Mouse (Mus musculus) stomach, embryonic 15.5 days (tissue): ENCODE results near the gene Ddx5. TPM values are rescaled to one million over a fixed set of nuclear protein-coding genes. Genes with fewer than 3 reads are reported as not detected.

Source experiments
- ATAC-seq: fragments of 200-750 bp; cut with Nextera tagmentation; 2 replicates; pipeline ENCODE4 v1.8.0; 2017; ENCODE audit warnings: low read depth, moderate number of reproducible peaks, moderate TSS enrichment; ENCODE audit not compliant: insufficient read depth, low FRiP score
- H3K27ac ChIP-seq: fragments of 300-500 bp; sonication (generic); 2 replicates; pipeline ENCODE4 v1.5.1; 2015; ENCODE audit warnings: mild to moderate bottlenecking, inconsistent platforms
- H3K27me3 ChIP-seq: fragments of 300-500 bp; sonication (generic); replicated peaks from 2 replicates; pipeline ENCODE4 v1.6.1; 2015; ENCODE audit warnings: inconsistent platforms
- H3K36me3 ChIP-seq: fragments of 300-500 bp; sonication (generic); 2 replicates; pipeline ENCODE4 v1.6.1; 2015; ENCODE audit warnings: inconsistent platforms
- H3K4me1 ChIP-seq: fragments of 300-500 bp; sonication (generic); 2 replicates; pipeline ENCODE4 v1.6.1; 2015; ENCODE audit warnings: inconsistent platforms
- H3K4me2 ChIP-seq: fragments of 300-500 bp; sonication (generic); 2 replicates; pipeline ENCODE4 v1.6.1; 2015; ENCODE audit warnings: mild to moderate bottlenecking, inconsistent platforms
- H3K4me3 ChIP-seq: fragments of 300-500 bp; sonication (generic); replicated peaks from 2 replicates; pipeline ENCODE4 v1.5.1; 2015; ENCODE audit warnings: inconsistent platforms
- H3K9ac ChIP-seq: fragments of 300-500 bp; sonication (generic); 2 replicates; pipeline ENCODE4 v1.6.1; 2015; ENCODE audit warnings: inconsistent platforms
- H3K9me3 ChIP-seq: fragments of 300-500 bp; sonication (generic); 2 replicates; pipeline ENCODE4 v1.6.1; 2016; ENCODE audit warnings: inconsistent platforms
- WGBS: fragments of 180-500 bp; shearing (Covaris S2); methylation state at CpG from one replicate; pipeline ENCODE4 v1.1.7; 2015; 5-methylcytosine and 5-hydroxymethylcytosine counted together
- polyA plus RNA-seq: library from polyadenylated mRNA; unstranded; fragments of >200 nt; fragmentation: Nextera tagmentation; extraction: Ambion mirVana; gene quantifications from 2 replicates; pipeline ENCODE4 v1.2.1, GENCODE M21; 2015

The Ddx5 gene
- 295 and 312 TPM in 2 replicates for polyA plus RNA-seq

DNA sequence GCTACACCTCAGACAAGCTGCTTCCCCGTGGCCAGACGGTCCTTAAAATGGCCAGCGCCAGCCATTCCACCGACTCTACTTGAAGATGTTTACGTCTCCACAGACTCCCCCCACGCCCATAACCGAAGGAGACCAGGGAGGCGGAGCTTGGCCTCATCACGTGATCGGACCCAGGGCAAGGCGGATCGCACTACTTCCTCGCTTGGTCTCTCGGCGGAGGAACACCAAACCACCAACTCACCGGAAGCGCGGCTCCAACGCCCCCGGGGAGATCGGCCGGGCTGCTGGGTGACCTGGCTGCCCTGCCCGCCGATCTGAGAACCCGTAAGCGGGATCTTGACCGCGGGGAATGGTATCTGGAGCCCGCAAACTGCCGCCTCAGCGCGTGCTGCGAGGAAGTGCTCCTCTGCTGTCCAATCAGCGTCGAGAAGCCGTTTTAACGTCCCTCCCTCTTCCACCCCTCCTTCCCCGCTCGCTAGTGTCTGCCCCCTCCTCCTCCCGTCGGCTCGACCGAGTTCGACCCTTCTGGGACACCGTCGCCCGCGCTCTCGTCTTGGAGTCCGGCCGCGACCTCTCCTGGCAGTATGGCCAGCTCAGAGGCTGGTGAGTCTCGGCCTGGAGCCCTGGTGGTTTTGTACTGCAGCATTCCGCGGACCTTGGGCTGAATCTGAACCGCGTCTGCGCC is at the start of gene Ddx5, which contains the start of gene Cep95:
Ddx5 (minus strand) TSS at position 411 of the 685 bp plus-strand sequence.
Cep95 (plus strand) TSS at position 478 of the 685 bp plus-strand sequence.
- peak; percentile 91 for ATAC-seq
- H3K9ac ChIP-seq: peak within 1 kb of the TSS; percentile 95
- WGBS: under 1% methylated on average over 58 of the region's 58 CpGs
- peaks cover 19% of the 10 kb centered on the region for H3K36me3 ChIP-seq
- peak within 1 kb of the TSS; percentile 93 for H3K4me3 ChIP-seq
- no peaks in the 10 kb centered on the region for H3K27me3 ChIP-seq
- no peaks in the 10 kb centered on the region for H3K9me3 ChIP-seq
- H3K27ac ChIP-seq: peak within 1 kb of the TSS; percentile 99
- H3K4me2 ChIP-seq: peak within 1 kb of the TSS; percentile 79
- peaks cover 9% of the 10 kb centered on the region; the same call in 1 of the 2 replicates for H3K4me1 ChIP-seq

DNA sequence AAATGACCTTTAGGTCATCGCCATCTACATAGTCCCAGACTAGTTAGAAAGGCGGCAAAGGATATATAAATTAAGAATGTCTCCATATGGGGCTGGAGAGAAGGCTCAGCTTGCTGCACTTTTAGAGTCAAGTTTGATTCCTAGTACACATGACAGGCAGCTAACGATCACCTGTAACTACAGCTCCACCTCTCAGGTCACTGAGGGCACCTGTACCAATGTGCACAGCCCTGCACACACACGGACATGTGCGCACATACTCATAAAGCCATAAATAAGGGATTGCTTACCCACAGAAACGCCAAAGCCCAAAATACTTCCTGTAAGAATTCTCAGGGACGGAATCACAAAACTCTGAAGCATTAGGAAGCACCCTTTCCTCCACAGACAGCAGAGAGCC is 39.1 kb upstream of the Ddx5 start:
- peaks cover 42% of the 10 kb centered on the region for H3K36me3 ChIP-seq
- H3K9ac ChIP-seq: no peak overlapping the region
- no peaks in the 10 kb centered on the region for H3K4me1 ChIP-seq
- no peaks in the 10 kb centered on the region for H3K9me3 ChIP-seq
- H3K27me3 ChIP-seq: no peaks in the 10 kb centered on the region
- ATAC-seq: no peak
- H3K4me2 ChIP-seq: no peak overlapping the region
- no peak overlapping the region for H3K27ac ChIP-seq
- WGBS: 87% methylated on average over 7 of the region's 7 CpGs
- H3K4me3 ChIP-seq: no peak overlapping the region

- Histone ChIP-seq H3K27ac (no peak overlapping the region), H3K36me3 (peaks cover 30% of the 10 kb centered on the region), H3K4me1 (no peaks in the 10 kb centered on the region), H3K9me3 (no peaks in the 10 kb centered on the region), H3K27me3 (no peaks in the 10 kb centered on the region), H3K9ac (no peak overlapping the region), H3K4me2 (no peak overlapping the region), H3K4me3 (no peak overlapping the region)
- WGBS: 88% methylated on average over 10 of the region's 10 CpGs
- ATAC-seq: no peak
These were observed 35.4 kb upstream of the Ddx5 start for GRCm38 (mm10) chr11:106824403-106824802.

GRCm38 (mm10) chr11:106823741-106824140 is 34.8 kb upstream of the Ddx5 start:
- Histone ChIP-seq H3K27me3 (no peaks in the 10 kb centered on the region), H3K4me3 (no peak overlapping the region), H3K36me3 (peaks cover 28% of the 10 kb centered on the region), H3K4me1 (no peaks in the 10 kb centered on the region), H3K4me2 (no peak overlapping the region), H3K9ac (no peak overlapping the region), H3K27ac (no peak overlapping the region), H3K9me3 (no peaks in the 10 kb centered on the region)
- 88% methylated on average over 8 of the region's 8 CpGs for WGBS
- no peak for ATAC-seq

DNA sequence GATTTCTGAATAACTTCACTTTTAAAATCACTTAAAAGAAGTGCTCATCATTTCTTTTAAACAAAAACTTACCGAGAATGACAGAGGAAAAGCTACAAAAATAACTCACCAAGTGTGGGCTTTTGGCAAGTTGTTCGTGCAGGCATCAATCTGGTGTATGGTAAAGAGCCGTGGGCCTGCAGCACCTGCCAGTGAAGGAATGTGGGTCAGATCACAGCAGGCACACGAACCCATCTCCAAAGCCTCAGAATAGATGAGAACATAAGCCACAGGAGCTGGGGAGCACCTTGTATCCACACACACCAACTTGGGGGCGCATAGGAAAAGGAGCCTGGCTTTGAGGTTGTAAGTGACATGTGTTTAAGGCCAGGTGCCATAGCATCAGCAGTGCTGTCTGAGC is 33.9 kb upstream of the Ddx5 start:
- Histone ChIP-seq H3K27me3 (no peaks in the 10 kb centered on the region), H3K4me1 (no peaks in the 10 kb centered on the region), H3K9ac (no peak overlapping the region), H3K27ac (no peak overlapping the region), H3K4me3 (no peak overlapping the region), H3K9me3 (no peaks in the 10 kb centered on the region), H3K4me2 (no peak overlapping the region), H3K36me3 (peaks cover 25% of the 10 kb centered on the region)
- WGBS: 83% methylated on average over 5 of the region's 5 CpGs
- ATAC-seq: no peak

GRCm38 (mm10) chr11:106822491-106822890 is 33.5 kb upstream of the Ddx5 start:
- Histone ChIP-seq H3K9ac (no peak overlapping the region), H3K4me2 (no peak overlapping the region), H3K4me3 (no peak overlapping the region), H3K27me3 (no peaks in the 10 kb centered on the region), H3K9me3 (no peaks in the 10 kb centered on the region), H3K27ac (no peak overlapping the region), H3K4me1 (no peaks in the 10 kb centered on the region), H3K36me3 (peaks cover 22% of the 10 kb centered on the region)
- 90% methylated on average over 8 of the region's 8 CpGs for WGBS
- no peak for ATAC-seq

DNA sequence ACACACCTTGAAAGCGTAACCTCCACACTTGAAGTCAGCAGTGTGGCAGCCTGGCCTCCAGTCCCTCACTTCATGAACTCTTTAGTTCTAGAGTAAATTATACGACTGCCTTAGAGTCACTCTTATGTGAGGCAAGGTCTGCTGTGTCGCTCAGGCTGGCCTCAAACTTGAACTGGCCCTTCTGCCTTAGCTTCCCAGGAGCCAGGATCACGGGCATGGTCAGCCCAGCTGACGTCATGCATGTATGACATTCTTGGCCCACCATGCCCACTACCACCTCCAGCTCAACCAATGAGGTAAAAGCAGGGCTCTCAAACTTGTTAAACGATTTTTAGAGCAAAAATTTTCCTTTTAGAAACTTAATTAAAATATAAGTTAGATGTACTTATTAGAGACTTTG is 32.4 kb upstream of the Ddx5 start:
- Histone ChIP-seq H3K9ac (no peak overlapping the region), H3K36me3 (peaks cover 27% of the 10 kb centered on the region), H3K9me3 (no peaks in the 10 kb centered on the region), H3K4me2 (no peak overlapping the region), H3K27ac (peak overlapping the region; percentile 11; the same call in 1 of the 2 replicates), H3K27me3 (no peaks in the 10 kb centered on the region), H3K4me3 (no peak overlapping the region), H3K4me1 (no peaks in the 10 kb centered on the region)
- WGBS: 81% methylated on average over 6 of the region's 6 CpGs
- no peak for ATAC-seq

GRCm38 (mm10) chr11:106820972-106821371 is 32.0 kb upstream of the Ddx5 start:
- Histone ChIP-seq H3K9ac (no peak overlapping the region), H3K27me3 (no peaks in the 10 kb centered on the region)

GRCm38 (mm10) chr11:106820252-106820651 is 31.3 kb upstream of the Ddx5 start:
- Histone ChIP-seq H3K4me2 (no peak overlapping the region), H3K4me3 (no peak overlapping the region), H3K4me1 (no peaks in the 10 kb centered on the region), H3K27me3 (no peaks in the 10 kb centered on the region), H3K27ac (no peak overlapping the region), H3K9ac (no peak overlapping the region), H3K9me3 (no peaks in the 10 kb centered on the region), H3K36me3 (peaks cover 36% of the 10 kb centered on the region)
- WGBS: 78% methylated on average over 6 of the region's 6 CpGs
- no peak for ATAC-seq

More at GRCm38 (mm10) chr11:106820972-106821371, 32.0 kb upstream of the Ddx5 start:
- WGBS: 57% methylated on average over 4 of the region's 4 CpGs
- Histone ChIP-seq H3K9me3 (no peaks in the 10 kb centered on the region), H3K27ac (peak overlapping the region; percentile 11; the same call in 1 of the 2 replicates), H3K36me3 (peaks cover 30% of the 10 kb centered on the region), H3K4me1 (no peaks in the 10 kb centered on the region), H3K4me3 (no peak overlapping the region), H3K4me2 (no peak overlapping the region)
- ATAC-seq: peak; percentile 31; the same call in 1 of the 2 replicates

- 85% methylated on average over 9 of the region's 9 CpGs for WGBS
- no peaks in the 10 kb centered on the region for H3K9me3 ChIP-seq
- no peaks in the 10 kb centered on the region for H3K27me3 ChIP-seq
- H3K4me2 ChIP-seq: no peak overlapping the region
- H3K27ac ChIP-seq: no peak overlapping the region
- no peaks in the 10 kb centered on the region for H3K4me1 ChIP-seq
- H3K9ac ChIP-seq: no peak overlapping the region
- no peak for ATAC-seq
- H3K36me3 ChIP-seq: peaks cover 35% of the 10 kb centered on the region
- H3K4me3 ChIP-seq: no peak overlapping the region
These were observed 30.6 kb upstream of the Ddx5 start for GRCm38 (mm10) chr11:106819595-106819994.

GRCm38 (mm10) chr11:106818341-106818740 is 29.4 kb upstream of the Ddx5 start:
- Histone ChIP-seq H3K36me3 (peaks cover 34% of the 10 kb centered on the region), H3K9ac (no peak overlapping the region), H3K9me3 (no peaks in the 10 kb centered on the region), H3K27ac (no peak overlapping the region), H3K4me3 (no peak overlapping the region), H3K27me3 (no peaks in the 10 kb centered on the region), H3K4me2 (no peak overlapping the region), H3K4me1 (no peaks in the 10 kb centered on the region)
- WGBS: 52% methylated on average over 9 of the region's 9 CpGs
- ATAC-seq: no peak

DNA sequence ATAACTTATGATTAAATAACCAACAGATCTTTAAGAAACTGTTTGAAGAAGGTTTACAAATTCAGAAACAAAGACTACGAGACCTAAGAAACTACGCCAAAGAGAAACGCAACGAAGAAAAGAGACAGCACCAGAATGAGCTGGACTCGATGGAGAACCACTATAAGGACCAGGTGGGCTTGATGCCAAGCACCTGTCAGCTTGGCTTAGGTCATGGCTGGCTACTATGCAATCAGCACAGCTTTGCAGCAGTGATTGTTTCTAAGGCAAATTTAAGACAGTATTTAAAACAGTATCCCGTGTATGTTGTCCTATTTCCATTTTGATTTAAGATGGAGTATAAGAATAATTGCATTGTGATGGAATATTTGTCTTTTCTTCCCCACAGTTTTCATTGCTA is 28.8 kb upstream of the Ddx5 start:
- WGBS: 76% methylated on average over 6 of the region's 6 CpGs
- peaks cover 34% of the 10 kb centered on the region for H3K36me3 ChIP-seq
- H3K9me3 ChIP-seq: no peaks in the 10 kb centered on the region
- H3K4me2 ChIP-seq: no peak overlapping the region
- H3K4me3 ChIP-seq: no peak overlapping the region
- no peak overlapping the region for H3K27ac ChIP-seq
- H3K4me1 ChIP-seq: no peaks in the 10 kb centered on the region
- ATAC-seq: no peak
- H3K27me3 ChIP-seq: no peaks in the 10 kb centered on the region
- H3K9ac ChIP-seq: no peak overlapping the region
